Mouse (Mus musculus): ENCODE measurements at regions not wholly inside any gene's neighbourhood (a gene's known extent, or its start where the extent isn't known, plus 50 kb on each side); places are given as distances from the start of the nearest gene placed in this dataset.
"Not testable (repeated sequence)": the region's sequence is repeated elsewhere in the genome, so short reads cannot be mapped to it uniquely, and the experiment has no call there.

DNA sequence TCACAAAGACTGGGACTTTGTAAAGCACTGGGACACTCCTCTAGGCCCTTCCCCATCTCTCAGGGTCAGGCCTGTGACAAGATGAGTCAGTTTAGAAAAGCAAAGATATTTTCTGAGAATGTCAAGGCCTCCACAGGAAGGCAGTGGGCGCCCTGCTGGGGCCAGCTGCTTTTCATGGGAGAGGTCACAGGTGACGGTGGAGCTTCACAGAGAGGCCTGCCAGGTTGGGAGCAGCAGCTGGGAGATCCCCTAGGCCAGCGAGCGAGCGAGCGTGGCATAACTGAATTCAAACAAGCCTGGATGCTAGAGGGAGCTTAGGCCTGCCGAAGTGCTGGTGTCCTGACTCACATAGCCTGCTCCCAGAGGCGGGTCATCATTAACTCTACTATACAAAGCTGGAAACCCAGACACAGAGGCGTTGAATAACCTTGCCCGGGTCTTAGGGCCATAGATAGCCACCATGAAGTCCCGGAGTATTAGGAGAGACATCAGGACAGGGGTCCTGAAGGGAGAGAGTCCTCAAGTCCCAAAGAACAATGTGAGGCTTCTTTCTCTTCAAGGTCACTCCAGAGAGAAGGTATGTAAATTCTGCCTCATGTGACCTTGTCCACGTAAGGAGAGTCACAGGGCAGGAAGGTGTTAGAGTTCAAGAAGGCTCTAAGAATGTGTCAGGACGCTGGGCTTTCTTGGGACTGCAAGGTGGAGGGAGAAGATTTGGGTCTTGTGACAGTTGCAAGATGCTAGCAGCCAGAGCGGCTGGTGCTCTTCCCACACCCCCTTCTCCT is 174.3 kb upstream of the Sulf2 start:
- DNase-seq (ENCODE audit: low read depth, low spot score), result no peak

DNA sequence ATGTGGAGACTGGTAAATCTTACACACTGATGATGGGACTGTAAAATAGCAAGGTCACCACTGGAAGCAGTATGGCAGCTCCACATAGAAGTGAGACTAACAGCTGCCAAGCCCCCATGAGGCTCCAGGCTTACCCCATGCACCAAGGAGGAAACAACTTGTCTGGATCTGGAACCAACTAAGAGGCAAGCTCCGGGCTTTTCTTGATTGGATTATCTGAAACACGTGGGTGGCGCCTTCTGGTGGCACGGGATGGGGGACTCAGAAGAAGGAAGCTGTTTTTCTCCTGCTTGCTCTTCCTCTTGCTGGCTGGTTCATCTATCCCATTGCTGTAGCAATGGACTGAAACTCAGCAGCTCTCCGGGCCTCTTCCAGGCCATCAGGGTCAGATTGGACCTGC is 171.5 kb upstream of the Sulf2 start:
- no peak for DNase-seq (ENCODE audit: low read depth, low spot score)

DNA sequence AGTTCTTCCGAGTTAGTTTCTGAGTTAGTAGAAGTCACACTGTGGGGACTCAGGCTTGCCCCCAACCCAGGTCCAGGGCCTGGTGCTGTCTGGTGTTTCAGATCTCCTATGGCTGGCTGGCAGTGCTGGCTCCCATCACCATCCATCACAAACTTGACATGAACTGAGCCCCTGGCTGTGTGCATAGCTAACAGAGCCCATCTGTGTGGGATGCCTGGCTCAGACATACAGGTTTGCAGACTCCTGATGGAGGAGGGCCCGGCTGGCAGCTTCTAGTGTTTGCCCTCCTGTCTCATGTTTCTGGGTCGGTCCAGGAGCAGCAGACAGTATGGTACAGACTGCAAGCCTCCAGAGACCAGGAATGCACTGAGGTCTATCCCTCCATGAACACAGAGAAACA is 169.5 kb upstream of the Sulf2 start:
- DNase-seq (ENCODE audit: low read depth, low spot score), result no peak

DNA sequence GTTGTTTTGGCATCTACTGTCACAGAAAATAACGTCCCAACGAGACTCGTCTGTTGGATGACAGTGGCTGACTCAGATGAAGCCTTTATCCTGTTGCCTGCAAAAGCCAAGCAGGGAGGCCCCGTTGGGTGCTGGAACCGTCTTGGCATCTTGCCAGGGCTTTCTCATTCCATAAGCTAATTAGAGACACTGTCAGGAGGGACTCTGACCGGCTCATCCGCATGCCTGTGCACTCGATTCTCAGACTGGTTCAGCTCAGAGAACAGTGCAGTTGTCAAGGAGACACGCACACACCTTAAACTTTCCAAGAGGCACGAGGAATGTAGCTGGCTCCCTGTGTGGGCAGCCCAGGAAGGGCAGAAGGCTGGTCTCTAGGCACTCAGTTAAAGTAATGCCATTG is 169.0 kb upstream of the Sulf2 start:
- DNase-seq (ENCODE audit: low read depth, low spot score), result no peak

DNA sequence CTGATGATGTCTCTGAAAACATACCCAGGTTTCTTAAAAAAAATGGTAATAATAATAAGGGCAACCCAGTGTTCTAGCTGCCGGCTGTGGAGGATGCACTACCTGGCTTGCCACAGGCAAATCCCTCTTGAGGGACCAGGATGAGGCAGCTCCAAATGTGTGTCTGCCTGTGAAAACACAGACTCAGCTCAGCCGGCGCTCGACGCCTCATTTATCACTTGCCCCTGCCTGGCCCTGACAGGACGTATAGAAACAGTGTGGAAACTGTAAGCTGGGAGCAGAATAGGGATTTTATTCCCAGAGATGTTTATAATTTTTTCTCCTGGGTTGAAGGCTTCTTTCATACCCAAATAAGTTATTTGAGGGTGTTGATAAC is 167.2 kb upstream of the Sulf2 start:
- DNase-seq (ENCODE audit: low read depth, low spot score), result no peak

DNA sequence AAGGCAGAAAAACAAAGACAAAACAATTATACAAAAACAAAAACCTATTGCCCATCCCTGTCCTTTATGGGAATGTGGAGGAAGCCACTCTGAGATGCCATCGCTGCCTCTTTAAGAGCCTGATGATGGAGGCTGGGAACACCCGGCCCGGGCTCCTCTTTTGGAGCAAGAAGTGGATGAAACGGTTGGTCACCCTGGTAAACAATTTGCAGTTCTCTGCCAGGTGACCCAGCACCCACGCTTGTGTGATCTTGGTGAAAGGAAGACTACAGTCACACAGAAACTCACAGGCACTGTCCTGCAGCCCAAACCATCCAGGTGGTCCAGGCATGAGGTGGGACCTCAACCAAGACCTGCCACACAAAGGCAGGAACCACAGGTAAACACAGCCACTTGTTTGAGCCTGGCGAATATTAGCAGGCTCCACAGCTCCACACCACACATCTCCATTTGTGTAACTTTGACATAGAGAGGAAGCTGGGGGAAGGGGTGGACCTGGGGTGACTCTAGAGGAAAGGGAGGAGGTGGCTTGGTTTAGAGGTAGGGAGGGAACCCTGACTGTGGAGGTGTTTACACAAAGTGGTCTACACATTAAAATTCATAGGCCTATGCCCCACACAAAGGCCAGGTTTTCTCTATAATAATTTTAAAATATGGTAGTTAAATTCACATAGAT is 166.7 kb upstream of the Sulf2 start:
- DNase-seq (ENCODE audit: low read depth, low spot score), result no peak

DNA sequence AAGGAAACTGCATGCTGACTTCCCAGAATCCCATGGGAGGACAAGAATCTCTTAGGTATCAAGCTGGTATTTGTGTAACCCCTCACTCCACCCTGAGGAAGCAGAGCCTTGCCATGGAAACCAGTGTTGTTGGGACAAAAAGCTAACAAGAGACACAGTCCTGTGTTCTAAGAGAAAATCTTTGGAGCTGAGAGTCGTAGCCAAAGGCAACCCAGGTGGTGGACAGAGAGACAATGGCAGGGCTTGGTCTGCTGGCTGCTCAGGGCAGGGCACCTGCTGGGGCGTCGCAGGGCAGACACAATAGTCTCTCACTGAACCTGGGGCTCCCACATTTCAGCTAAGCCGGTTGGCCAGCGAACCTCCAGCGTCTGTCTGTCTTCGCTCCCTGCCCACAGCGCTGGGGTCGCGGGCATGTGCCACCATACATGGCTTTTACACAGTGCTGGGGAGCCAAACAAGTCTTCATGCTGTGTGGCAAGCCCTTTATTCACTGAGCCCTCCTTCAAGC is 161.0 kb upstream of the Sulf2 start:
- no peak for DNase-seq (ENCODE audit: low read depth, low spot score)

DNA sequence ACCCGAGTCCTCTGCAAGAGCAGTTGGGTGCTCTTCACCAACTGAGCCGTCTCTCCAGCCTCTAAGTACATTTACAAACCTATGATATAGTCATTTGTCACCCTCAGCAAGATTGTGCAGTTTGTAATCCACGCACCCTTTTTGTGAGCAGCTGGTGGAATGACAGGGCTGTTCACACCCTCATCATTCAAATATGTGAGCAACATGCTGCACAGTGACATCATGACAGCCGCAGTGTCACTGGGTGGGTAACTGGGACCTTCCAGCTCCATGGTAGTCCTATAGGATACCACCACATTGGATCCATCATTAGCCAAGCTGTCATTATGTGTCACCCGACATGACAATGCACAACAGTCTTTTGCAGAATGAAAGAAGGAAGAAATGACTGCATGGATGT is 155.0 kb upstream of the Sulf2 start:
- DNase-seq (ENCODE audit: low read depth, low spot score), result no peak

DNA sequence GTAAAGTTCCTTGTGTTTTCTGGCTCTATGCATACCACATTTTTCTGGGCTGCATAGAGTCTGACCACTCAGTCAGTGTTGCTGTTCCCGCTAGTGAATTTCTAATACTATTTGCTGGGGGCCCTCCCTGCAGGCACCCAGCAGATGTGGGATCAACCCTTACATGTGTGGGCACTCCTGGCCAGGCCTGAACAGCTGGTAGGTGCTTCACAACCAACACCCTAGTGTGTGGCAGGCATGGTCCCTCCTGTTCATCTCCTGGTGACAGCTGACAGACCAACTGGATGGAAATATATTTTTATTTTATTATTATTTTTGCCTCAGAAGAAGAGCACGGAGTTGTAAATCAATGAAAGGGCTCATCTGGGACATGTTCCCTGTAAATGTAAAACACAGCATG is 154.4 kb upstream of the Sulf2 start:
- DNase-seq (ENCODE audit: low read depth, low spot score), result no peak

DNA sequence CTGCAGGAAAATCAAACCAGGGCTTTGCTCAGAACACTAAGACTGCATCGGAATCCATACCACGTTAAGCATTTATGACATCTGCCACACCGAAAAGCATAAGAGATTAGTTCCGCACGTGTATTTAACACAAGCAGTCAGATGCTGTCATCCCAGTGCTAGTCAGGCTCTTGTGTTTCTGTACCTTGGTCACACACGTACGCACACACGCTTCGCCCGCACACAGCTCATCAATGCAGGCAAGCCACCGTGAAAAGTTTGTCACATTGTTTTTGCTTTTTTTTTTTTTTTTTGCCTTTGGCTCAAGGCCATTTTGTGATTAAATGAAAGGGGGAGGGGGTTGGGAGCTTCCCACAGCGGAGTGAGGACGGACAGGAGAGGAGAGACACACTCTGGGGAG is 152.1 kb upstream of the Sulf2 start:
- no peak for DNase-seq (ENCODE audit: low read depth, low spot score)

DNA sequence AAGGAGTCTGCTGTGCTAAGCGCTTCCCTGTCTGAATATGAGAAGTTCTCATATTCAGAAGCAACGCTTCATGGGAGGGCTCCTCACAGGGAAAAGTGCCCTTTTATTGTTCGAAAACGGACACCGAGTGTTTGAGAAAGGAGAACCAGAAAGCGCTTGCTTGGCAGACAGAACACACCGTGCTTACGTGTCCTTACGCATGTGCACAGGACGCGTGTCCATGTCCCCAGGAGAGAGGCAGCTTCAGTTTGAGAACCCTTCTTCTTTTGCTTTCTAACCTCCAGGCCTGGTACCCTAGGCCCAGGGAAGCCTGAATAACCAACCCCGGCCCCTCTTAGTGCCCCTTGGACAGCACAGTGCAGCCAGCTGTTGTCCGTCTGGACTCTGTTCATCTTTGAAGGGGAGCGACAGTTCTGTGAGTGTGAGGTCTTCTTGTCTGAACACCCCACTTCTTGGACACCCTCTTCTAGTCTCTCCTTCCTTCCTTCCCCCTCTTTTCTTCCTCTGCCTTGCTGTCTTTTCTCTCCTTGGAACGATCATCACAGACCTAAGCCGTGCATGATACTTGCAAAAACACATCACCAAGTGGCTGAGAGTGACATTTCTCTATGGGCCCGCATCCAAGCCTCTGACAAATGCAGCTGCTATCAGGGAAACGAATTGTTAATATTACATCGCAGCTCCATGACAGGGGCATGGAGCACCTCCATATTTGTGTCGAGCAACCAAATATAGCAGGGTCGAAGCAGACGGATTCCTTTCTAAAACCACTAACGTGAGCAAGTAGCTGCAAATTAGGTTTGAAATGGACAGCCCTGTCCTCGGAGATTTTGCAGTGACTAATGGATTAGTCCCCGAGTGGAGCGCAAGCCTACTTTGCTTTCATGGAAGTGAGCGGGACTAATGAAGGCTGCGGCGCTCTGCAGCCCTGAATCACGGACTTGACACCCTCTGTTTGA is 149.9 kb upstream of the Sulf2 start:
- DNase-seq (ENCODE audit: low read depth, low spot score), result no peak

DNA sequence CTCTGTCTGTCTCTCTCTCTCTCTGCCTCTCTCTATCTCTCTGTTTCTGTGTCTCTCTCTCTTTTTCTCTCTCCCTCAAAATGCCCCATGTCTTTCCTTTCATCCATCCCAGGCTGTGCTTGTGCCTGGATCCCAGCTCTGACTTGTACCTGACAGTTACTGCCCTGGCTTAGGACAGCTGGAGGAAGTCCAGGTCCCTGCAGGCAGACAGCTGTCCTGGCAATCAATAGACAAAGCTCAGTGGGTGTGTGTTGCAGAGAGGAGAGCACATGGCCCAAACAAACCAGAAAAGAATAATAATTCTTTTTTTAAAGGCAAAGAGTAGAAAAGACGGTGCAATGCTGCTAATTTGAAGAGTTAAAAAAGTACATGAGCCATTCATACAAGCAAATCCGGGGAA is 148.4 kb upstream of the Sulf2 start:
- peak; percentile 10 for DNase-seq (ENCODE audit: low read depth, low spot score)

DNA sequence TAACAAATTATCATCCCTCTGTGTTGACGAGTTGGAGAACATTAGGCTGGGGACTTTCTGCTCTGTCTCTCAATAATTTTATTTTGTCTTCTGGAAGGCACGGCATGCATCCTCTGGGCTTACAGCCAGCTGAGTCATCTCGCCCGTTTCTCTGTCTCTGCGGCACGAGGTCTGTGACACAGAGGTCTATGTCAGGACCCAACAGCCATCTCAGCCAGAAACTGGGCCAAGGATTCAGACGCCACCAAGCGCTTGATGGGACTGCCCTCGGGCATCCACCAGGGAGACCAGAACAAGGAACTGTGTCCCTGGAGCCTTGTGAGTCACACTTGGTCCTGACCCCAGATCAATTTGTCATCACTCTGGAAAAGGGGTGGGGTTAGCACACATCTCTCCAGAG is 145.7 kb upstream of the Sulf2 start:
- peak; percentile 73 for DNase-seq (ENCODE audit: low read depth, low spot score)

DNA sequence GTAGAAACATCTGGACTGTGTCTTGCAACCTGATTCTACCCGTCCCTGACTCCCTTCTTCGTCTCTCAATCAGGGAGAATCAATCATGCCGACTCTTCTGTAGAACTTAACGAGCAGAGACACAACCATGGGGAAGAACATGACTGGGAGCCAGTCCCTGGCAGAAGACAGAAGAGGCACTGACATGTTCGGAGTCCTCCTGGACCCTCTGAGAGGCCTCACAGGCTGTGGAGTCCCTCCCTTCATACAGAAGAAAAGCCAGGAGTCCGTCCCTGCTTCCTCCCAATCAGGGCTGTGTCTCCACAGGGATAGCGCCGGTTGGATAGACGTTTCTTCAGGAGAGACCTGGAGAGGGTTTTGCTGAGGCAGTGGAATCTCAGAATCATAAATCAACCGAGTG is 139.2 kb upstream of the Sulf2 start:
- DNase-seq (ENCODE audit: low read depth, low spot score), result no peak

DNA sequence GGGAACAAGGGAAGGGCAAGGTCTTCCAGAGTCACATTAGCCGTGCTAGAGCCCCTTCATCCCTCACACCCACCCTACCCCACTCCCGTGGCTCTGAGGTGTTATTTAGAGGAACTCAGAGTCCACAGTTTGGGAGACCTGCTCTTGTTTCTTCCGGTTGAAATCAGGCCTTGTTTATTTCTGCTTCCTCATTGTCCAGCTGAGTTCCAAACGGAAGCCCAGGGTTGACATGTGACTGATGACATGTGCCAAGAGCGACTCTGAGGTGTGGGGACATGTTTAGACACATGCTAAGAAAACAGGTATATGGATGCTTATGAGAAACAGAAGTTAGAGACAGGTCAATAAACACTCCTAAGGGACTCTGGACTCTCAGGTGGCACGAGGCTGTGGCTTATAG is 137.5 kb upstream of the Sulf2 start:
- DNase-seq (ENCODE audit: low read depth, low spot score), result no peak

DNA sequence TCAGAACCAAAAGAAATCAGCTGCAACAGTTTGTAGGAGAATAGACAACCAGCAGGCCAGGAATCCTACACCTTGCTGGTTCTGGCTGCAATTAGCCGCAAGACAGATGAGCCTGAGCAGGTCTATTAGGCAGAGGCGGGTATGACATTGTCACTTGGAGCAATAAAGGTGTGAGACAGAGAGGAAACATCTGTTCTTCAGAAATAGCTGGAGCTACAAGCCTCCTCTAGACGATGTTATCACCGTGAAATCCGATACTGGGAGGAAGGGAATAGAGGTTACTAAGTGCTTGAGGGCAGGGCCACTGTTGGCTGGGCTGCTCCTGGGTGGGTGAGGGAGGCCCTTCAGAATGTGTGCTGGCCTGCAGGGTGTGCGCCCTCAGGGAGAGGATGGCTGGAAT is 135.8 kb upstream of the Sulf2 start:
- DNase-seq (ENCODE audit: low read depth, low spot score), result no peak

DNA sequence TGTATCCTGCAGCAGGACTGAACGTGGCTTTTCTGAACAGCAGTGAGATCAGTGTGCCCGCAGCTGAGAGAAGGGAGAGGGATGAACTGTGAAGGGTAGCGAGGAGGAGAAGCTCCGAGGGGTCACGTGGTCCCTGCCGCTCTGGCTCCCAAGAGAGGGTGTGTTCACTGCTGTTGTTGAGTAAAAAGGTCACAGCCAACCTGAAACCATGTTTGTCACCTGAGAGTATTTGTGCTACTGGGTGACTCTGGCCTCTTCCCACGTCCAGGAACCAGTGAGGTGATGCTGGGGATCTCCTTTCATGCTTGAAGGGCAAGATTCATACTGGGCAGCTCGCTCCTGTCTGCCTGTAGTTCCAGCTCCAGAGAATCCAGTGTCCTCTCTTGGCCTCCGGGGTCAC is 135.4 kb upstream of the Sulf2 start:
- DNase-seq (ENCODE audit: low read depth, low spot score), result no peak

DNA sequence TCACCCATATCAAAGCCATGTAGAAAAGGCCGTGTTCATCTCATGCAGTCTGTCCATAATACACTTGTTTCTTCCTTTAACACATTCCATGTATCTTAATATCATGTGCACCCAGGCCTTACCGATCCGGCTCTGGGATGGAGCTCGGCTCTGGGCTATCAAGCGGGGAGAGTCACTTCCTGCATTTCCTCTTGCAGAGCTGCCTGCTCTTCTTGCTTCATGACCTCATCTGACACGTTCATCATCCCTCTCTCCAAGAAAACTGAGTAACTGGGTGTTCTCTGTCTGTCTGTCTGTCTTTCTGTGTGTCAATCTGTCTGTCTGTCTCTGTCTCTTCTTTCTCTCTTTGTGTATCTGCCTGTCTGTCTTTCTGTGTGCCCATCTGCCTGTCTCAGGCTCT is 133.7 kb upstream of the Sulf2 start:
- peak; percentile 19 for DNase-seq (ENCODE audit: low read depth, low spot score)

DNA sequence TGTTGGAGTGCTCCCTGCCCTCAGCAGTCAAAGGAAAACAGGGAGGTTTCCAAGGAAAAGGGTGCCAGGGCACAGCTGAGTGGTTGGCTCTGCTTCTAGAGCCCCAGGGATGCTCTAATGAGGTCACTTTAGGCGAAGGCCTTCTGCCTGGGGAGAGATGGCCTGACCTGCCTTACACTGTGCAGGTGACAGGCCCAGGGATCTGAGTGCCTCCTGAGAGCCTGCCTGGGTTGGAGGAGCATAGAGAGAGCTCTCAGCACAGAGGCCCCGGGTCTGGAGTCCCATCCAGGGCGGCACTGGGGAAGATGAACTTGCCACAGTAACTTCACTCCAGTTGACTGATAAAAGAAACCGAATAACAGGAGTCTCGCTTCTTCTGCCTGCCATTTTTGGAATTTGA is 125.7 kb upstream of the Sulf2 start:
- not testable (repeated sequence) for DNase-seq (ENCODE audit: low read depth, low spot score)

DNA sequence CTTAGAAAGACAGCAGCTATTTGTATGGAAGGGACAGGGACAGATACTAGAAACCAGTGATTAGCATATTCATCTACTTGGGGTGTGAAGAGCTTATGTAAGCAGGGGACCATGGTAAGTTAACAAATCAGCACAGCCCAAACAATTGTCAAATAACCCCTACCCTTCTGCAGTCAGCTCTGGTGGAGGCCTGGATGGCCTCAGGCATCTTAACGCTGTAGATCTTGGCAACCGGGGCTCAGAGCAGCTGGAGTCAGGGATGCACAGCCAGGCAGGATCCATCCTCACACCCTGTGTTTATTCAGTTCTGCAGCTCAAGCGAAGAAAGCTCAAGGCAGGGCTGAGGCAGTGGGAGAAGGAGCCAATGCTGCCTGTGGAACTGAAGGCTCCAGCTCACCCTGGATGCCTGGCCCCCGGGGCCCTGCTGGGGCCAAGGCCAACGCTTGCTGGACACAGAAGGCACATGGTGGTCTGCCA is 125.2 kb upstream of the Sulf2 start:
- DNase-seq (ENCODE audit: low read depth, low spot score), result peak; percentile 34

DNA sequence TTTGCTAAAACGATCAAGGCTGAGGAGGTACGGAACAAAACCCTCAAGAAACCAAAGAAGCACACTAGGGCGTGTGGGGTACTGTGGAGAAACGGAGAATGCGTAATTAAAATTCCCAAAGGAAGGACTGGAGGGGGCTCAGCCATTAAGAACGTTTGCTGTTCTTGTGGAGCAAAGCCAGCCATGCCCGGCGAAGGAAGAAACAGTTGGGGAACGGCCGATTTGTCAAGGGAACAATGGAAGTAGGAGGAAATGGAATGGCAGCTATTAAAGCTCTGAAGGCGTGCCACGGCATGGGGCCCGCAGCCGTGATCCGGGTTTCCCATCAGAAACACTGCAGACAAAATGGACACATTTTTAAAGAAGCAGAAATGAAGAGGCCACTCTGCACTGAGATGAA is 124.2 kb upstream of the Sulf2 start:
- no peak for DNase-seq (ENCODE audit: low read depth, low spot score)

DNA sequence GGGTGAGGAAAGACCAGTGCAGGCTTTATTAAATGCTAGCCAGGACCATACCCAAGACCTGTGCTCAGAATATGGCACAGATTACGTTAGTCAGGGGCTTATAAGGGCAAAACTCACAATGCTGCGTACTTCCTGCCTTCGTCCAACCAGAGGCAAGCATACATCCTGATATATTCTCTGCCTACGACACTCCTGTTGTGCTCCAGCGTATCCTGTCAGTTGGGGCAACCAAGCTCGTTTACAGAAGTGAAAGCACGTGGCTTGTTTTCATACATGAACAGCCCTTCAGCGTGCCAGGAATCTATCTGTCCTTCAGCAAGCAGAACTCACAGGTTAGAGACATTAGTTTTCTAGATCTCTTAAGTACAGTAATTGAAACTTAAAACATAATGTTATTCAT is 119.9 kb upstream of the Sulf2 start:
- DNase-seq (ENCODE audit: low read depth, low spot score), result no peak
